Mouse (Mus musculus) embryonic facial prominence, embryonic 14.5 days (tissue): ENCODE measurements around the gene Map3k15. TPM values are rescaled to one million over a fixed set of nuclear protein-coding genes. Genes with fewer than 3 reads are reported as not detected.

Experiments
- ATAC-seq: fragments of 200-750 bp; cut with Nextera tagmentation; 2 replicates; pipeline ENCODE4 v1.8.0; 2017; ENCODE audit warnings: low read depth, moderate number of reproducible peaks, moderate TSS enrichment
- DNase-seq: peaks from one replicate; pipeline ENCODE4 v3.0.0-alpha.2; 2015; ENCODE audit warnings: low spot score
- H3K27ac ChIP-seq: fragments of 300-500 bp; sonication (generic); replicated peaks from 2 replicates; pipeline ENCODE4 v1.5.1; 2014; ENCODE audit warnings: low read depth, mild to moderate bottlenecking, low read length, moderate library complexity
- H3K27me3 ChIP-seq: fragments of 300-500 bp; sonication (generic); replicated peaks from 2 replicates; pipeline ENCODE4 v1.6.1; 2014; ENCODE audit warnings: low read length; ENCODE audit not compliant: control insufficient read depth, insufficient read depth
- H3K36me3 ChIP-seq: fragments of 300-500 bp; sonication (generic); 2 replicates; pipeline ENCODE4 v1.6.1; 2014; ENCODE audit warnings: low read length, mixed read lengths; ENCODE audit not compliant: control insufficient read depth, insufficient read depth
- H3K4me1 ChIP-seq: fragments of 300-500 bp; sonication (generic); 2 replicates; pipeline ENCODE4 v1.6.1; 2014; ENCODE audit warnings: antibody characterized with exemption, low read length; ENCODE audit not compliant: control insufficient read depth, insufficient read depth
- H3K4me2 ChIP-seq: fragments of 300-500 bp; sonication (generic); 2 replicates; pipeline ENCODE4 v1.6.1; 2014; ENCODE audit warnings: low read depth, mild to moderate bottlenecking, low read length, moderate library complexity, mixed read lengths
- H3K4me3 ChIP-seq: fragments of 300-500 bp; sonication (generic); 2 replicates; pipeline ENCODE4 v1.5.1; 2014; ENCODE audit warnings: low read depth, mild to moderate bottlenecking, low read length
- H3K9ac ChIP-seq: fragments of 300-500 bp; sonication (generic); 2 replicates; pipeline ENCODE4 v1.6.1; 2014; ENCODE audit warnings: low read depth, mild to moderate bottlenecking, low read length, moderate library complexity, mixed read lengths
- H3K9me3 ChIP-seq: fragments of 300-500 bp; sonication (generic); 2 replicates; pipeline ENCODE4 v1.6.1; 2016; ENCODE audit warnings: low read length; ENCODE audit not compliant: control insufficient read depth
- WGBS: fragments of 180-500 bp; shearing (Covaris S2); extraction: QIAGEN DNeasy Blood & Tissue Kit; methylation state at CpG from one replicate; pipeline ENCODE4 v1.1.7; 2014; 5-methylcytosine and 5-hydroxymethylcytosine counted together
- polyA plus RNA-seq: library from polyadenylated mRNA; unstranded; fragments of >200 nt; fragmentation: Nextera tagmentation; extraction: Ambion mirVana; gene quantifications from 2 replicates; pipeline ENCODE4 v1.2.1, GENCODE M21; 2014

The Map3k15 gene
- polyA plus RNA-seq, result 0.13 and 0.31 TPM in 2 replicates

GRCm38 (mm10) chrX:159988002-159988960 lies at the start of gene Map3k15:
TSS of gene Map3k15 (plus strand) at chrX:159988433.
- H3K27ac ChIP-seq, result no peak within 1 kb of the TSS
- peak within 1 kb of the TSS; percentile 80 for H3K4me2 ChIP-seq
- ATAC-seq (peak; percentile 26; the same call in 1 of the 2 replicates), DNase-seq (peak; percentile 13)
- WGBS, result 27% methylated on average over 10 of the region's 108 CpGs
- no peaks in the 10 kb centered on the region for H3K36me3 ChIP-seq
- H3K27me3 ChIP-seq, result peaks cover 29% of the 10 kb centered on the region
- H3K4me1 ChIP-seq, result no peaks in the 10 kb centered on the region
- H3K9ac ChIP-seq, result peak within 1 kb of the TSS; percentile 54
- H3K9me3 ChIP-seq, result no peaks in the 10 kb centered on the region
- H3K4me3 ChIP-seq, result peak within 1 kb of the TSS; percentile 41

DNA sequence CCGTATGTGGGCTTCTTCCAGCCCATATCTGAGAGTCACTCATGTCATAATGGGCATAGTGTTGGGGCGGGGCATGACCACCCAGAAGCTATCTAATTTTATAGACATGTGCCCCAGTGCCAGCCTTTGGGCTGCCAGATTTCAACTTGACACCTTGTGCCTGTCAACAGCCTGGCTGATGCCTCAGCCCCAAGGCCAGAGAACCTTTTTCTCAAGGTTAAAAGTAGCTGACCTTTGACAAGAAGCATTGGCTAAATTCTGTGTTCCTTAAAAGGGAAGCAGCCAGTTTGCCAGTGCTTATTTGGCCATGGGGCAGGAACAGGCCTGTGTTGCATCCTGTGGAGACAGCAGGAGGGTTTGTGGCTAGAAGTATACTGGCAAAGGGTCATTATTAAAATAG lies 45.7 kb upstream of the Map3k15 start:
- Histone ChIP-seq H3K27ac (no peak overlapping the region), H3K4me1 (no peaks in the 10 kb centered on the region), H3K36me3 (no peaks in the 10 kb centered on the region), H3K4me3 (no peak overlapping the region), H3K9me3 (no peaks in the 10 kb centered on the region), H3K4me2 (no peak overlapping the region), H3K27me3 (no peaks in the 10 kb centered on the region), H3K9ac (no peak overlapping the region)
- 90% methylated on average over 2 of the region's 2 CpGs for WGBS
- ATAC-seq (no peak), DNase-seq (no peak)

DNA sequence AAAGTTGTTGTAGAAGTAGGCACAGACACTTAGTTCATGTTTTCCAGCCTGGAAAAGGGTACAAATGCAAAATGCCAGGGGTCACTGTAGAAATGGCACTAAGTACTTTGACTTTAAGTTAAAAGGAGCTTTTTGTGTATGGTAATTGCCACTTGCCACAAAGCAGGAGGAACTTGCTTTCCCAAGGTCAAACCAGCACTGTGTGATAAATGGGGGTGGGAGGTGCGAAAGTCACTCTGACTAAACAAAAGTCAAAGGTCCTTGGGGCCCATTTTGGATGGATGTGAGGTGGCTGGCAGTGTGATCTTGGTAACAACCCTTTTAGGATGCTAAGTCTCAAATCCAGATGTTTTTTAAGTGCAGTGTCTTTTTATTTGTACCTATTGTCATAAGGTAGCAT lies 44.6 kb upstream of the Map3k15 start:
- no peaks in the 10 kb centered on the region for H3K9me3 ChIP-seq
- no peaks in the 10 kb centered on the region for H3K4me1 ChIP-seq
- no peaks in the 10 kb centered on the region for H3K36me3 ChIP-seq
- H3K9ac ChIP-seq, result no peak overlapping the region
- no peaks in the 10 kb centered on the region for H3K27me3 ChIP-seq
- no peak overlapping the region for H3K4me2 ChIP-seq
- WGBS, result 84% methylated on average over 1 of the region's 1 CpGs
- H3K27ac ChIP-seq, result no peak overlapping the region
- ATAC-seq, result no peak
- no peak for DNase-seq
- no peak overlapping the region for H3K4me3 ChIP-seq

- no peaks in the 10 kb centered on the region for H3K4me1 ChIP-seq
- no peak overlapping the region for H3K4me3 ChIP-seq
- ATAC-seq, result 0 out of 2 replicates have a peak, but pooled peaks have one; percentile 57
- no peaks in the 10 kb centered on the region for H3K9me3 ChIP-seq
- peak; percentile 63 for DNase-seq
- H3K9ac ChIP-seq, result no peak overlapping the region
- H3K27ac ChIP-seq, result no peak overlapping the region
- H3K27me3 ChIP-seq, result peaks cover 19% of the 10 kb centered on the region; the same call in 1 of the 2 replicates
- H3K36me3 ChIP-seq, result no peaks in the 10 kb centered on the region
- no peak overlapping the region for H3K4me2 ChIP-seq
- 61% methylated on average over 7 of the region's 7 CpGs for WGBS
Measured at GRCm38 (mm10) chrX:159953546-159954429, 34.4 kb upstream of the Map3k15 start.

DNA sequence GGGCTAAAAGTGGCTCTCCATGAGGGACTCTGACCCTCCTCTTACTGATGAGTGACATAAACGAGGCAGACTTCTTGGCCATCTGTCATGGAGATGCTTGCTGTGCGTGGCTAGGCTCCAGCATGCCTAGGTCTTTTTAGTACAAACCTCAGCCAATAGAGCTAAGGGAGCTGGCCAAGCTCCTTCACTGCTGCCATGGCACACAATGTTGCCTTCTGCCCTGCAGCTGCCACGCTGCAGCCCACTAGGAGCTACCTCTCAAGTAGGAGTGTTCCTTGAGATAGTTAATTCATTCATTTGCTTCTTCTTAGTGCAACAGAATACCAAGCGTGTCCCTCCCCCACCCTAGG lies 33.8 kb upstream of the Map3k15 start:
- 65% methylated on average over 4 of the region's 4 CpGs for WGBS
- Histone ChIP-seq H3K9me3 (no peaks in the 10 kb centered on the region), H3K27me3 (peaks cover 19% of the 10 kb centered on the region; the same call in 1 of the 2 replicates)

GRCm38 (mm10) chrX:159955433-159955832 lies 32.8 kb upstream of the Map3k15 start:
- peaks cover 17% of the 10 kb centered on the region for H3K27me3 ChIP-seq
- no peaks in the 10 kb centered on the region for H3K4me1 ChIP-seq
- WGBS, result 80% methylated on average over 6 of the region's 6 CpGs
- DNase-seq (no peak), ATAC-seq (no peak)
- no peak overlapping the region for H3K9ac ChIP-seq
- no peak overlapping the region for H3K27ac ChIP-seq
- no peaks in the 10 kb centered on the region for H3K9me3 ChIP-seq
- H3K4me3 ChIP-seq, result no peak overlapping the region
- H3K36me3 ChIP-seq, result no peaks in the 10 kb centered on the region
- H3K4me2 ChIP-seq, result no peak overlapping the region

More for the DNA sequence above, 33.8 kb upstream of the Map3k15 start:
- ATAC-seq (no peak), DNase-seq (peak; percentile 29)
- no peaks in the 10 kb centered on the region for H3K4me1 ChIP-seq
- H3K4me2 ChIP-seq, result no peak overlapping the region
- H3K27ac ChIP-seq, result no peak overlapping the region
- H3K4me3 ChIP-seq, result no peak overlapping the region
- no peaks in the 10 kb centered on the region for H3K36me3 ChIP-seq
- H3K9ac ChIP-seq, result no peak overlapping the region

DNA sequence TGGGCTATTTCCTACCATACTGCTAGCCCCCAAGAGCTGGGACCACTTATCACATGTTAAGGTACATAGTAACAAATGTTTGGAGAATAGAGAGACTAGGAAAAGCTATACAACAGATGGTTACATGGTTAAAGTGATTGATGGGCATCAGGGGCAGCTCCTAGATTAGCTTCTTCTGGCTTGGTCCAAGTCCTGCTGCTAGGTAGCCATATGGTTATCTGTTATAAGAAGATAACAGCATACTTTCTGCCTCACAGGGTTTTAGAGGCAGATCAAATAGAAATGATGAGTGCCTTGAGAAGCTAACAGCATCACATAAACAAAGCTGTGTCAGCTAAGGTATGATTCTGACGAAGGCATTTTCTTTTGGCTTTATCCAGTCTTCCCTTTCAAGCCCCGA lies 26.8 kb upstream of the Map3k15 start:
- no peak overlapping the region for H3K9ac ChIP-seq
- ATAC-seq, result no peak
- H3K27me3 ChIP-seq, result peaks cover 18% of the 10 kb centered on the region; the same call in 1 of the 2 replicates
- H3K9me3 ChIP-seq, result no peaks in the 10 kb centered on the region
- H3K4me1 ChIP-seq, result no peaks in the 10 kb centered on the region
- no peaks in the 10 kb centered on the region for H3K36me3 ChIP-seq
- no peak overlapping the region for H3K27ac ChIP-seq
- no peak for DNase-seq
- no peak overlapping the region for H3K4me3 ChIP-seq
- WGBS, result 91% methylated on average over 2 of the region's 2 CpGs
- H3K4me2 ChIP-seq, result no peak overlapping the region

- Histone ChIP-seq H3K27ac (no peak overlapping the region), H3K4me2 (no peak overlapping the region), H3K4me1 (no peaks in the 10 kb centered on the region), H3K9ac (no peak overlapping the region), H3K4me3 (no peak overlapping the region), H3K27me3 (peaks cover 11% of the 10 kb centered on the region; the same call in 1 of the 2 replicates), H3K36me3 (no peaks in the 10 kb centered on the region), H3K9me3 (no peaks in the 10 kb centered on the region)
- ATAC-seq (peak; percentile 74; the same call in 1 of the 2 replicates), DNase-seq (peak; percentile 81)
- 23% methylated on average over 4 of the region's 4 CpGs for WGBS
Measured at GRCm38 (mm10) chrX:159963273-159963672, 25.0 kb upstream of the Map3k15 start.
